Mouse (Mus musculus): ENCODE results near the gene Olfr559. TPM values are rescaled to one million over a fixed set of nuclear protein-coding genes. Genes with fewer than 3 reads are reported as not detected.

The Olfr559 gene
- not detected in 2 replicates for polyA plus RNA-seq (2015; fragmentation: Nextera tagmentation; extraction: Ambion mirVana)

- Histone ChIP-seq H3K4me2 (replicated peaks) (no peak within 1 kb of the TSS), H3K36me3 (no peaks in the 10 kb centered on the region), H3K27me3 (no peaks in the 10 kb centered on the region), H3K4me3 (no peak within 1 kb of the TSS), H3K9me3 (no peaks in the 10 kb centered on the region), H3K9ac (no peak within 1 kb of the TSS), H3K4me1 (no peaks in the 10 kb centered on the region), H3K27ac (no peak within 1 kb of the TSS)
- ATAC-seq (ENCODE audit: low FRiP score, low read depth), result no peak
Measured at GRCm38 (mm10) chr7:102727391-102727790, at the start of gene Olfr559. Gene Olfr559 (minus strand): TSS chr7:102727491.

GRCm38 (mm10) chr7:102770921-102771320, 43.6 kb upstream of the Olfr559 start, which contains the start of gene Olfr561:
Gene Olfr561 (plus strand): TSS chr7:102771221.
- Histone ChIP-seq H3K4me2 (replicated peaks) (no peak within 1 kb of the TSS), H3K4me1 (no peaks in the 10 kb centered on the region), H3K9me3 (no peaks in the 10 kb centered on the region), H3K36me3 (no peaks in the 10 kb centered on the region), H3K27me3 (no peaks in the 10 kb centered on the region), H3K9ac (no peak within 1 kb of the TSS), H3K4me3 (no peak within 1 kb of the TSS), H3K27ac (no peak within 1 kb of the TSS)
- ATAC-seq (ENCODE audit: low FRiP score, low read depth), result no peak
- 75% methylated on average over 2 of the region's 2 CpGs for WGBS

- WGBS, result 67% methylated on average over 4 of the region's 4 CpGs
- no peaks in the 10 kb centered on the region for H3K9me3 ChIP-seq
- no peak within 1 kb of the TSS for H3K9ac ChIP-seq
- H3K36me3 ChIP-seq, result no peaks in the 10 kb centered on the region
- no peak within 1 kb of the TSS for H3K27ac ChIP-seq
- no peak within 1 kb of the TSS for H3K4me3 ChIP-seq
- H3K4me1 ChIP-seq, result no peaks in the 10 kb centered on the region
- H3K27me3 ChIP-seq, result no peaks in the 10 kb centered on the region
- no peak for ATAC-seq (ENCODE audit: low FRiP score, low read depth)
- no peak within 1 kb of the TSS for H3K4me2 ChIP-seq (replicated peaks)
Measured at GRCm38 (mm10) chr7:102759266-102759665, 32.0 kb upstream of the Olfr559 start, which contains the start of the genes Olfr560 and Olfr78. Gene Olfr560 (minus strand): TSS chr7:102759366. Gene Olfr78 (minus strand): TSS chr7:102759471.

- H3K36me3 ChIP-seq, result no peaks in the 10 kb centered on the region
- ATAC-seq (ENCODE audit: low FRiP score, low read depth), result no peak
- WGBS, result 11% methylated on average over 1 of the region's 1 CpGs
Measured at GRCm38 (mm10) chr7:102752086-102752485, 24.8 kb upstream of the Olfr559 start.

GRCm38 (mm10) chr7:102737705-102738104, 10.4 kb upstream of the Olfr559 start:
- 27% methylated on average over 2 of the region's 2 CpGs for WGBS
- Histone ChIP-seq H3K9me3 (no peaks in the 10 kb centered on the region), H3K4me2 (replicated peaks) (no peak overlapping the region), H3K4me1 (no peaks in the 10 kb centered on the region), H3K27me3 (no peaks in the 10 kb centered on the region), H3K9ac (no peak overlapping the region), H3K27ac (no peak overlapping the region), H3K36me3 (no peaks in the 10 kb centered on the region), H3K4me3 (no peak overlapping the region)
- ATAC-seq (ENCODE audit: low FRiP score, low read depth), result no peak

More at GRCm38 (mm10) chr7:102752086-102752485, 24.8 kb upstream of the Olfr559 start:
- no peak overlapping the region for H3K9ac ChIP-seq
- no peak overlapping the region for H3K4me2 ChIP-seq (replicated peaks)
- H3K4me1 ChIP-seq, result no peaks in the 10 kb centered on the region
- no peak overlapping the region for H3K27ac ChIP-seq
- H3K27me3 ChIP-seq, result no peaks in the 10 kb centered on the region
- H3K9me3 ChIP-seq, result no peaks in the 10 kb centered on the region
- no peak overlapping the region for H3K4me3 ChIP-seq

- 0 out of 2 replicates have a peak, but pooled peaks have one; percentile 36 for ATAC-seq (ENCODE audit: low FRiP score, low read depth)
- Histone ChIP-seq H3K9me3 (no peaks in the 10 kb centered on the region), H3K4me1 (no peaks in the 10 kb centered on the region), H3K36me3 (no peaks in the 10 kb centered on the region), H3K27me3 (no peaks in the 10 kb centered on the region), H3K27ac (no peak overlapping the region), H3K4me2 (replicated peaks) (no peak overlapping the region), H3K4me3 (no peak overlapping the region), H3K9ac (no peak overlapping the region)
- WGBS, result 36% methylated on average over 1 of the region's 1 CpGs
Measured at GRCm38 (mm10) chr7:102733793-102734192, 6.5 kb upstream of the Olfr559 start.

- Histone ChIP-seq H3K4me2 (replicated peaks) (no peak within 1 kb of the TSS), H3K4me1 (no peaks in the 10 kb centered on the region), H3K27me3 (no peaks in the 10 kb centered on the region), H3K36me3 (no peaks in the 10 kb centered on the region), H3K9me3 (no peaks in the 10 kb centered on the region), H3K4me3 (no peak within 1 kb of the TSS), H3K9ac (no peak within 1 kb of the TSS), H3K27ac (no peak within 1 kb of the TSS)
- 39% methylated on average over 1 of the region's 1 CpGs for WGBS
- no peak for ATAC-seq (ENCODE audit: low FRiP score, low read depth)
Measured at GRCm38 (mm10) chr7:102718970-102719369, 8.3 kb downstream of the Olfr559 start, which contains the start of gene Olfr33. Gene Olfr33 (minus strand): TSS chr7:102719070.

GRCm38 (mm10) chr7:102701915-102702314, 25.4 kb downstream of the Olfr559 start, which contains the start of gene Olfr558:
Gene Olfr558 (plus strand): TSS chr7:102702215.
- H3K9me3 ChIP-seq, result no peaks in the 10 kb centered on the region
- H3K9ac ChIP-seq, result no peak within 1 kb of the TSS
- no peak for ATAC-seq (ENCODE audit: low FRiP score, low read depth)
- H3K36me3 ChIP-seq, result no peaks in the 10 kb centered on the region
- no peaks in the 10 kb centered on the region for H3K4me1 ChIP-seq
- no peak within 1 kb of the TSS for H3K4me2 ChIP-seq (replicated peaks)
- no peaks in the 10 kb centered on the region for H3K27me3 ChIP-seq
- H3K27ac ChIP-seq, result no peak within 1 kb of the TSS
- H3K4me3 ChIP-seq, result no peak within 1 kb of the TSS

GRCm38 (mm10) chr7:102698461-102698860, 28.8 kb downstream of the Olfr559 start:
- Histone ChIP-seq H3K36me3 (no peaks in the 10 kb centered on the region), H3K27ac (no peak overlapping the region), H3K9ac (no peak overlapping the region), H3K4me2 (replicated peaks) (no peak overlapping the region), H3K27me3 (no peaks in the 10 kb centered on the region), H3K4me3 (no peak overlapping the region), H3K9me3 (no peaks in the 10 kb centered on the region), H3K4me1 (no peaks in the 10 kb centered on the region)
- WGBS, result 86% methylated on average over 7 of the region's 7 CpGs
- no peak for ATAC-seq (ENCODE audit: low FRiP score, low read depth)

- no peaks in the 10 kb centered on the region for H3K4me1 ChIP-seq
- H3K36me3 ChIP-seq, result no peaks in the 10 kb centered on the region
- ATAC-seq (ENCODE audit: low FRiP score, low read depth), result no peak
- no peaks in the 10 kb centered on the region for H3K9me3 ChIP-seq
- no peak within 1 kb of the TSS for H3K27ac ChIP-seq
- H3K4me3 ChIP-seq, result no peak within 1 kb of the TSS
- H3K9ac ChIP-seq, result no peak within 1 kb of the TSS
- H3K4me2 ChIP-seq (replicated peaks), result no peak within 1 kb of the TSS
- H3K27me3 ChIP-seq, result no peaks in the 10 kb centered on the region
- WGBS, result 80% methylated on average over 5 of the region's 5 CpGs
Measured at GRCm38 (mm10) chr7:102695358-102696125, 31.7 kb downstream of the Olfr559 start, which contains the start of gene Olfr557. Gene Olfr557 (plus strand): TSS chr7:102695910.

- peak within 1 kb of the TSS; percentile 75 for H3K9ac ChIP-seq
- H3K27me3 ChIP-seq, result no peaks in the 10 kb centered on the region
- H3K4me3 ChIP-seq, result peak within 1 kb of the TSS; percentile 57
- WGBS, result under 1% methylated on average over 40 of the region's 40 CpGs
- no peaks in the 10 kb centered on the region for H3K9me3 ChIP-seq
- 0 out of 2 replicates have a peak, but pooled peaks cover 4% of the 10 kb centered on the region for H3K4me1 ChIP-seq
- peaks cover 3% of the 10 kb centered on the region; the same call in 1 of the 2 replicates for H3K36me3 ChIP-seq
- H3K4me2 ChIP-seq (replicated peaks), result peak within 1 kb of the TSS; percentile 65
- H3K27ac ChIP-seq, result no peak within 1 kb of the TSS; the same call in 1 of the 2 replicates
- peak; percentile 100 for ATAC-seq (ENCODE audit: low FRiP score, low read depth)
Measured at GRCm38 (mm10) chr7:102686944-102687501, 40.3 kb downstream of the Olfr559 start, which contains the start of gene Trim68. Gene Trim68 (minus strand): TSS chr7:102687327.

GRCm38 (mm10) chr7:102681916-102682315, 45.4 kb downstream of the Olfr559 start:
- no peaks in the 10 kb centered on the region for H3K9me3 ChIP-seq
- H3K9ac ChIP-seq, result no peak overlapping the region
- ATAC-seq (ENCODE audit: low FRiP score, low read depth), result no peak
- peaks cover 23% of the 10 kb centered on the region for H3K36me3 ChIP-seq
- H3K27me3 ChIP-seq, result no peaks in the 10 kb centered on the region
- H3K4me3 ChIP-seq, result no peak overlapping the region
- H3K4me2 ChIP-seq (replicated peaks), result no peak overlapping the region
- H3K27ac ChIP-seq, result no peak overlapping the region
- no peaks in the 10 kb centered on the region for H3K4me1 ChIP-seq
- WGBS, result 88% methylated on average over 1 of the region's 1 CpGs

Data from limb, embryonic 13.5 days (tissue).